ENCODE assay signal across 8 mouse cellular contexts in genomic region chr11:100527458-100528374, GRCm38 (mm10). TPM values are rescaled to one million over a fixed set of nuclear protein-coding genes. Genes with fewer than 3 reads are reported as not detected.
DNase-seq lines count a peak whose midpoint lies in the region; ATAC-seq and TF ChIP-seq lines count a peak whose summit lies in the region.

TSS of gene Acly (minus strand) at chr11:100528000.

- WGBS in embryonic facial prominence, embryonic 13.5 days = under 1% methylated on average over 48 of the region's 54 CpGs
- WGBS in kidney, adult 2 months = under 1% methylated on average over 54 of the region's 54 CpGs
- WGBS in limb, embryonic 12.5 days = under 1% methylated on average over 53 of the region's 54 CpGs
- under 1% methylated on average over 54 of the region's 54 CpGs for WGBS in midbrain, embryonic 15.5 days
- under 1% methylated on average over 54 of the region's 54 CpGs for WGBS in spleen, adult 2 months

- H3K4me1 ChIP-seq in embryonic facial prominence, embryonic 13.5 days = peaks cover 34% of the 10 kb centered on the region
- H3K4me1 ChIP-seq in kidney, adult 2 months (ENCODE audit: control insufficient read depth, insufficient read depth, low read length) = peaks cover 12% of the 10 kb centered on the region; the same call in 1 of the 2 replicates
- peaks cover 27% of the 10 kb centered on the region for H3K4me1 ChIP-seq in limb, embryonic 12.5 days (replicated peaks)
- peaks cover 33% of the 10 kb centered on the region for H3K4me1 ChIP-seq in midbrain, embryonic 15.5 days
- peaks cover 3% of the 10 kb centered on the region; the same call in 1 of the 2 replicates for H3K4me1 ChIP-seq in spleen, adult 2 months (ENCODE audit: control insufficient read depth, insufficient read depth, insufficient read length)

- TF ChIP-seq POLR2A in kidney, adult 2 months (IDR thresholded peaks at IDR 0.05; ENCODE audit: low read depth, low read length) = peak; percentile 94
- TF ChIP-seq POLR2A in spleen, adult 2 months (IDR thresholded peaks at IDR 0.05; ENCODE audit: low read depth, low read length) = peak; percentile 93

- H3K4me3 ChIP-seq in embryonic facial prominence, embryonic 13.5 days = peak within 1 kb of the TSS; percentile 80
- H3K4me3 ChIP-seq in kidney, adult 2 months (ENCODE audit: insufficient read depth, low read depth, low read length) = peak within 1 kb of the TSS; percentile 78
- H3K4me3 ChIP-seq in limb, embryonic 12.5 days (replicated peaks) = peak within 1 kb of the TSS; percentile 79
- peak within 1 kb of the TSS; percentile 70 for H3K4me3 ChIP-seq in midbrain, embryonic 15.5 days
- peak within 1 kb of the TSS; percentile 95 for H3K4me3 ChIP-seq in spleen, adult 2 months (ENCODE audit: extremely low read depth, insufficient read depth, insufficient read length)

- H3K36me3 ChIP-seq in embryonic facial prominence, embryonic 13.5 days = peaks cover 15% of the 10 kb centered on the region
- H3K36me3 ChIP-seq in kidney, adult 2 months (ENCODE audit: control insufficient read depth, insufficient read depth, low read length) = no peaks in the 10 kb centered on the region
- peaks cover 19% of the 10 kb centered on the region for H3K36me3 ChIP-seq in limb, embryonic 12.5 days
- H3K36me3 ChIP-seq in midbrain, embryonic 15.5 days (replicated peaks) = peaks cover 7% of the 10 kb centered on the region
- H3K36me3 ChIP-seq in spleen, adult 2 months (ENCODE audit: control insufficient read depth, insufficient read depth, low read length) = peaks cover 7% of the 10 kb centered on the region

- peak; percentile 97 for ATAC-seq in embryonic facial prominence, embryonic 13.5 days (ENCODE audit: insufficient number of reproducible peaks, insufficient read depth, low FRiP score, low TSS enrichment, low read depth)
- peak; percentile 97 for ATAC-seq in limb, embryonic 12.5 days (ENCODE audit: insufficient number of reproducible peaks, insufficient read depth, low FRiP score, low TSS enrichment, low read depth)
- peak; percentile 98 for ATAC-seq in midbrain, embryonic 15.5 days (replicated peaks)

- H3K9ac ChIP-seq in embryonic facial prominence, embryonic 13.5 days = peak within 1 kb of the TSS; percentile 87
- H3K9ac ChIP-seq in limb, embryonic 12.5 days (replicated peaks) = peak within 1 kb of the TSS; percentile 75
- H3K9ac ChIP-seq in midbrain, embryonic 15.5 days = peak within 1 kb of the TSS; percentile 63

- peak within 1 kb of the TSS; percentile 89 for H3K4me2 ChIP-seq in embryonic facial prominence, embryonic 13.5 days
- H3K4me2 ChIP-seq in limb, embryonic 12.5 days = peak within 1 kb of the TSS; percentile 93
- peak within 1 kb of the TSS; percentile 68 for H3K4me2 ChIP-seq in midbrain, embryonic 15.5 days

- peak within 1 kb of the TSS; percentile 91 for H3K27ac ChIP-seq in embryonic facial prominence, embryonic 13.5 days
- peak within 1 kb of the TSS; percentile 63 for H3K27ac ChIP-seq in kidney, adult 2 months (ENCODE audit: insufficient read depth, low read depth, low read length)
- peak within 1 kb of the TSS; percentile 91 for H3K27ac ChIP-seq in limb, embryonic 12.5 days
- H3K27ac ChIP-seq in midbrain, embryonic 15.5 days = peak within 1 kb of the TSS; percentile 89
- peak within 1 kb of the TSS; percentile 89 for H3K27ac ChIP-seq in spleen, adult 2 months (ENCODE audit: insufficient read depth, low read length)

- peak; percentile 99 for DNase-seq in 3134 (ENCODE audit: extremely low read depth, insufficient read length, low spot score)
- peak; percentile 99 to 100 for DNase-seq in adrenal gland, postnatal 36 days
- DNase-seq in heart, adult 18-20 months = peak; percentile 99
- DNase-seq in kidney, adult 2 months = peak; percentile 100
- peak; percentile 97 for DNase-seq in spleen, adult 2 months (ENCODE audit: low read depth in 1 of 2, low spot score in 2 of 2)

- no peaks in the 10 kb centered on the region for H3K27me3 ChIP-seq in embryonic facial prominence, embryonic 13.5 days
- no peaks in the 10 kb centered on the region for H3K27me3 ChIP-seq in kidney, adult 2 months (replicated peaks; ENCODE audit: control insufficient read depth, insufficient read depth, low read length)
- no peaks in the 10 kb centered on the region for H3K27me3 ChIP-seq in limb, embryonic 12.5 days
- H3K27me3 ChIP-seq in midbrain, embryonic 15.5 days (replicated peaks) = no peaks in the 10 kb centered on the region
- no peaks in the 10 kb centered on the region for H3K27me3 ChIP-seq in spleen, adult 2 months (ENCODE audit: control insufficient read depth, insufficient read depth, low read length)

- no peak for TF ChIP-seq CTCF in kidney, adult 2 months (conservative IDR thresholded peaks at IDR 0.05; ENCODE audit: insufficient read depth, insufficient read length, low read depth, low read length)
- no peak for TF ChIP-seq CTCF in spleen, adult 2 months (IDR thresholded peaks at IDR 0.05; ENCODE audit: extremely low read depth, insufficient read depth, insufficient read length, insufficient replicate concordance)

- H3K9me3 ChIP-seq in embryonic facial prominence, embryonic 13.5 days = no peaks in the 10 kb centered on the region
- H3K9me3 ChIP-seq in limb, embryonic 12.5 days = no peaks in the 10 kb centered on the region
- H3K9me3 ChIP-seq in midbrain, embryonic 15.5 days = no peaks in the 10 kb centered on the region

RNA-seq across cellular contexts. Expression of gene Acly, which starts in this region (rescaled TPM):
- 1,000 to 10,000 TPM; 1,688 to 2,194 TPM for total RNA-seq in adrenal gland, postnatal 36 days (2021)
- 138 and 141 TPM in 2 replicates for polyA plus RNA-seq in embryonic facial prominence, embryonic 13.5 days (2015; fragmentation: Nextera tagmentation; extraction: Ambion mirVana)
- 10 to 100 TPM; 35.6 to 80.9 TPM for total RNA-seq in heart, adult 18-20 months (2021)
- 181 and 191 TPM in 2 replicates for polyA plus RNA-seq in kidney, adult 2 months (2012; rRNA removed)
- 186 and 196 TPM in 2 replicates for polyA plus RNA-seq in limb, embryonic 12.5 days (2016; fragmentation: Nextera tagmentation; extraction: Ambion mirVana)
- polyA plus RNA-seq in midbrain, embryonic 15.5 days (2015; fragmentation: Nextera tagmentation; extraction: Ambion mirVana) = 225 and 227 TPM in 2 replicates
- polyA plus RNA-seq in spleen, adult 2 months (2012; rRNA removed) = 57.4 and 58.6 TPM in 2 replicates

Comparison
In these comparisons a context has a peak if more than half of its experiments do, and no peak if none do; other contexts are left out.
1. Peak in every context shown above with its lines: DNase-seq, ATAC-seq, H3K4me3 ChIP-seq and H3K27ac ChIP-seq.
2. RNA of gene Acly (total RNA-seq): 1,688 to 2,194 TPM in adrenal gland, postnatal 36 days; 35.6 to 80.9 TPM in heart, adult 18-20 months; every median in the first group is over 10 times any median in the second.